Mouse (Mus musculus) spleen, postnatal 14 days (tissue): ENCODE data around the gene Sdccag8.

Source experiments
- DNase-seq, 2 experiments: peaks; one replicate each; pipeline ENCODE4 v3.0.0; 2021 to 2022; ENCODE audit warnings: low spot score in 2 of 2

Gene Sdccag8

GRCm38 (mm10) chr1:176814591-176815062 lies at the start of gene Sdccag8:
Gene Sdccag8, plus strand, starts transcription at chr1:176814660.
- DNase-seq = peak; percentile 76 to 87

- DNase-seq = no peak
These were observed 39.9 kb upstream of the Sdccag8 start for GRCm38 (mm10) chr1:176774533-176774932.

DNA sequence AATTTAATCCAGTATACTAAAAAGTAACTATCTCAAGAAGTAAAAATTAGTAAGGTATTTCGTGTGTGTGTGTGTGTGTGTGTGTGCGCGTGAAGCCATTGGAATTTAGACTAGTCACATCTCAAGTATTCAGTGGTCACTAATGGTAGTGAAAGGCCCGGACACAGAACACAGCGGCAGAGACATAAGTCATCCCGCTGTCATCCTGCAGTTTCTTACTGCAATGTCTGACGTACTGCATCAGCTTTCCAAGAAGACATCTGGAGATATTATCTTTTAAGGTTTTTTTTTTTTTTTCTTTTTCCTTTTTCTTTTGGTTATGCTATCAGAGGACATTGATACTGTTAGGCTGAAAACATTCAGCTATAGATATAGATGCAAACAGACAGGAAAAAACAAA lies 25.1 kb upstream of the Sdccag8 start:
- no peak for DNase-seq

DNA sequence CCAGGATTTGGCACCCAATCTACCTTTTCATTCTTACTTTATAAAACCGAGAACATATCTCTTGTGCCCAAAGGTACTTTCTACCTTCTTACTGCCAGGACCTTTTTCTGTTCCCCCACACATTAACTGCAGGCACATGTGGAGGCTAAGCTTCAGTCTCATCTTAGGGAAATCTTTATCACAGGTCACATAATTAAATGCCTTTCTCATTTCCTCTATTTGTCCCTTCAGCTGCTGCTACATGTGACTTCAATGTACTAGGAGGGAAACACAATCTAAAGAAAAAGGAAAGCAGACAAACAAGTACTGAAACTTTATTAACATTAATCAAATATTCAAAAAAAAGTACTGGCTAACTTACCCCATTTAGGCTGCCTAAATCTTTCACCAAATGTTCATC lies 22.3 kb upstream of the Sdccag8 start:
- DNase-seq = no peak

DNA sequence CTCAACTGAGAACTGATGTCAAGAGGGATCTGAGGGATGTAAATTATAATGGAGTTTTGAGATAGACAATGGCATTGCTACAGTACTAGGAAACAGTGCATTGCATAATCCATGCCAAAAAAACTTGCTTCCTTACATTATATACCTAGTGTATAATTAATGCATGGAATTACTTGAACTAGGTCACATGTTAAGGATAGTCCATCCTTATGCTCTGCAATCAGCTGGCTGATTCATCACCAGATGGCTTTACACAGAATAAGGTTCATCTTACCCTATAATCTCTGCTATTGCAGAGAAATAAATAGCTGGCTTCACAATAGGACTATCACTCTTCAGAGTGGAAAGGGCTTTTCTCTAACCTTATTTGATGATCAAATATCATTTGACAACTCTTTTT lies 15.8 kb upstream of the Sdccag8 start:
- no peak for DNase-seq

DNA sequence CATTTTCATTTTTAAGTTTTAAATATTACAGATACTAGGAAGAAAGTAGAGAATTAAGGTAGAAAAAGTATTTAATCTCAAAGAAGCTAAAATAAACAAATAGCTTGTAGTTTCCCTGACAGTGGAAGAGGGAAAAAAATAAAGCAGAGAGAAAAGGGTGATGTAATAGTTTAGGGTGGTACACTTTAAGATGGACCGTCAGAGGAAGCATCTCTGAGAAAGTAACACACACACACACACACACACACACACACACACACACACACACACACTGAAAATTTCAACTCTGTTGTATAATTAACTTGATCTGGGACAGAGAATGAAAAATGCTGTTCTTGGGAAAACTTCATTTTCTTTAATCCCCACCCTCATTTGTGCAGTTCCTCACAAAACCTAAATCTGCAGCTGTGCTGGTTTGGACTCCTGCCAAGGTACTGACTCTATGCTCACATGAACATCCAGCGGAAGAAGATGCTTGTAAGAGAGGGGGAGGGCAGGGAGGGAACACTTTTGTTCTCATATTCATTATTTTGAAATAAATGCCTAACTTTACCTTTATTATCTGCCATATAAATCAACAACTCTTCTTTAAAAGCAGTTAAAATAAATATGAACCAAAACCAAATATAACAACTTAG lies 13.6 kb upstream of the Sdccag8 start:
- peak; percentile 19 to 40 for DNase-seq

GRCm38 (mm10) chr1:176810161-176810560 lies 4.3 kb upstream of the Sdccag8 start:
- DNase-seq = no peak

DNA sequence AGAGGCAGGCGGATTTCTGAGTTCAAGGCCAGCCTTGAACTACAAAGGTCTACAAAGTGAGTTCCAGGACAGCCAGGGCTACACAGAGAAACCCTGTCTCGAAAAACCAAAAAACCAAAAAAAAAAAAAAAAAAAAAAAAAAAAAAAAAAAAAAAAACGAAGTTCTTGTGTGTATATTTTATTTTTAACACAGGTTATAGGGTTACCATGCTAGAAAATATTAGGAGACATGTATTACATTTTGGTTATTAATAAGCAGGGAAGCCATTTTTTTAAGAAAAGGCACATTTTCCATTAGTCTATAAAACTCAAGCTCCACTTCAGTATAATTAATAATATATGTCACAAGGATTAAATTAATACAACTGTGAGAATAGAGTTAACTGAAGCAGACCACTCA lies 2.6 kb upstream of the Sdccag8 start:
- no peak for DNase-seq

DNA sequence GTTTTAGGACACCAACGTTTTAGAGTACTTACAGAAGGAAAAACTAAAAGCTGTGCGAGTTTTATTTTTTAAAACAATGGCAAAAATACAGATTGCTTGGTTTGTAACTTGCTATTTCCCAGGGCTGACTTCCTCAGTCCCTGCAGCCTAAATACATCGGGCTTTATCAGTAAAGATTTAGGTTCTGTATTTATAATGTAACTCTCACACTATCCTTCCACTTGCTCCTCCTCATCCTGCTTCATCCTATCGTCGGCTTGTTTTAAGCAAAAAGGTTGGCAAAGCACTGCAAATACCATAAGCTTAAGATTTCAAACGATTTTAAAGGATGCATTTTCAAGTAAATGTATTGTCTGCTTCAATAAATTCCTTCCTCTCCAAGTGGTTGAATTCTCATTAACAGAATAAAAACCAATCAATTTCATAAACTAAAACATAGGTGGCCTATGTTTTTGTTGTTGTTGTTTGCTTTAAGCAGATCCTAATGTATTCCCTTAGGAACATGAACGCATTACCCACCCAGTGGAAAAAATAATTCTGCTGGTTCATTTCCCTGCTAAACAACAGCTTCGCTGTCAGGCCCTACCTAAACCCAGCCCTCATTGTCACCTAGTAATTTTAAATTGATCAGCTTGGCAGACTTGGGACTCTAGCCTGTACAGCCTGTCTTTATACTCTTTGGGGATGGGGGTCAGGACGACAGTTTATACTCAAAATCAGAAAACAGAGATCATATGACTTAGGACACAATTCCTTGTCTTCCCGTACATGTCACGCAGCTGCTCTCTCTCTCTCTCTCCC lies 1.8 kb upstream of the Sdccag8 start:
- no peak for DNase-seq

DNA sequence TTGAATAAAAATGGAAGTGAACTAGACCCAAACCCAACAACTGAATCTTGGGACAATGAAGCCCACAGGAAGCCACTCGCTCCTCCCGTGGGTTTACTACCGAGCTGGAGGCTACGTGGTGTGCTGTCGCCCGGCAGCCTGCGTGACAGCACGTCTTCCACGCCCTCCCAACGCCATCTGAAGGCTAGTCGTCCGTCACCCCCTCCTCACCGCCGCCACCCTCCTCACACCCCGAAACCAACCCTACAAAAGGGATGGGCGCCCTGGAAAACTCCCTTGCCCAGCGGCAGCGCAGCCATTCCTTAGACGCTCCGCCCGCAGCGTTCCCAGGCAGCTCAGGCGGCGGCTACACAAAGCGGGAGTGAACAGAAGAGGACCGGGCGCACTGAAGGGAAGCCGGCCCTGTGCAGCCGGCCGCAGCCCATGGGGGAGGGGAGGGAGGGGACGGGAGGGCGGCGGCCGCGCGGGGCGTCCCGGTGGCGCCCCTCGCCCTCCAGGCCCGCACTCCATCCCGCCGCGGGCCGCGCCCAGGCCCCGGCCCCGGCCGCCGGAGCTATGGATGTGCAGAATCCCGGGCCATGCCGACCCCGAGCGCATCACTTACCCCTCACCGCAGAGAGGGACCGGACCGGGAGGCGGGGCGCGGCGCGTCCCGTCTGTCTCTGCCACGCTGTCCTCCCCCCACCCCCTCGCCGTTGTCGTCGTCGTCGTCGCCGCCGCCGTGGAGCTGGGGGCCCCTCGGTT lies 996 bp upstream of the Sdccag8 start:
- peak; percentile 33 to 47 for DNase-seq

DNA sequence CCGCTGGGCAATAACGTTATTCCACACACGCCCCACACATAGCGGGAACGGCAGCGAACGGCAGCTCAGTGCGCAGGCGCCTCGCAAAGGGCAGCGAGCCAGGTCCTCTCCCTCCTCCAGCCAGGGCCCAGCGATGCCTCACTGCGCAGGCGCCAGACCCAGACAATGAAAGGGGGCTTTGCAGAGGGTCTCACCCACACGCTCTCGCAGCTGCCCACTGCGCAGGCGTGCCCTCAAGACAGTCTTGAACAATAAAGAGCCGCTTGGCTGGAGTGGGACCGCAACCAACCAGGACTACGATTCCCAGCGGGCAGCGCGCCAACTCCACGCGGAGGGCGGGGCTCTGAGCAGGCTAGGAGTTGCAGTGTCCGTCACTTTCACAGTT lies 432 bp upstream of the Sdccag8 start, which contains the start of gene Cep170:
Gene Cep170, minus strand, starts transcription at position 32 of the 385 bp plus-strand sequence.
- DNase-seq = peak; percentile 81 to 86

DNA sequence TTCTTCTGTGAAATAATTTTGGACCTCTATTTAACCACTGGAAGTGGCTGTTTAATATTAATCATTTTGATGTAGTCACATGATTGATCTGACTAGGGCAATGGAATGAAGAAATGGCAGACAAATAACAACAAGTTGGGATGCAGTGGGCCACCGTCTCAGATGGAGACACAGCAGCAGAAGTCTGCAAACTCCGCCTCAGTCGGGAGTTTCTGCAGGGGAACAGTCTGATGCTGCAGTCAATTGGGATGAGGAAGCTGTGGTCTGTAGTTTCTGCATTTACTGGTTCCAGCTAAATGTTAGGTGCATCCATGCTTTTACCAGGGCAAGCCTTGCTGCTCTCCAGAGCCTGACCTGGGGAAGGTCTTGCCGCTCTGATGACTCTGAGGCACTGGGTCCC lies 2.3 kb downstream of the Sdccag8 start:
- no peak for DNase-seq

- no peak for DNase-seq
These were observed 3.7 kb downstream of the Sdccag8 start for GRCm38 (mm10) chr1:176818147-176818546.

DNA sequence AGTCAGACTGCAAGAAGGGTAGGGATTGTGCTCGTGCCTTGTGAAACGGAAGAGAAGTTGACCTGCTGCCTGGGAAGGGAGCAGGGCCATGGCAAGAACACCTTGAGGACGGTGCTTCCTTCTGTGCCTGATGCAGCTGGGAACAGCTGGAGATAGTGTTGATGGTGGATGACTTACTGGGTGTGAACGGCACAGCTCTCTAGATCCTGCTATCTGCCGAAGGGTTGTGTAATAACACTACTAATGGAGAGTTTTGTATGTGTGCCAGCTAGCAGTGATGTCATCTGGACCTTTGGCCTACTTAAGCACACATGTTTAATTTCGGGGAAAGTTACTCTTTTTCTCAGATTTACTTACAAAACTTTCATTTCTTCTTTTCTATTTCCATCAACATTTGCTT lies 4.3 kb downstream of the Sdccag8 start:
- DNase-seq = no peak

DNA sequence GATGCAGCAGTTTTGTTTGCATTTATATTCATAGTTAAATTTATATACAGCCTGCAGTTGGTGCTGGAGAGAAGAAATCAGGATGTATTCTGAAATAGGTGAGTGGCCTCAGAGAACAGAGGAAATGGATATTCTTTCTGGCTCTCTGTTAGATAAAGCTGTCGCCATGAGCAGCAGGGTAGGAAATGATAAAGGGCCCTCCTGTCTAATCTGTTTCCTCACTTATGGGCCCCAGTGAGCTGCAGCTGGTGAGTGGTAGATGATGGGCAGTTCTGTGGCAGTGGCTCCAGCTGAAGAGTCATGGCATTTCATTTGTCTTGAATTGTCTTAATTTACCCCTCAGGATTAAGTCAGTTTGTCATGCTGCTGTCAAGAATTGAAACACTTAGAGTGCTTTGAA lies 7.5 kb downstream of the Sdccag8 start:
- no peak for DNase-seq

DNA sequence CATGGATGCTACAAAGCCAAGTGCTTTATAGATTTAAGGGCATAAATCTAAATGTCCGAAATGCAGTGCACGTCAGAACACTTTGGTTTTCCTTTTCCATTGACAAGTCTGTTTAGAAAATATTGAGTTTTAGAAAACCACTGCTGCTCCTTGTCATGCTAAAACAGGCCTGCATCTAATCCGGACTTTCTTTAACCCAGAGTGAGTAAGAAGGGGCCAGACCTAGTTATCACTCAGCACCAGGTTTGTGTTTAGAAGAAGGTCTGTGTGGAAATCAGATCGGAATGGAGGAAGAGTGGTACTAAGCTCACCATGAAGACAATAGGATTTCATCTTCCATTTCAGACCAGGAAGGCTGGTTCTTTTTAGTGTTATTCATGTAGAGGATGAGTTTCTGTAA lies 8.5 kb downstream of the Sdccag8 start:
- no peak for DNase-seq

DNA sequence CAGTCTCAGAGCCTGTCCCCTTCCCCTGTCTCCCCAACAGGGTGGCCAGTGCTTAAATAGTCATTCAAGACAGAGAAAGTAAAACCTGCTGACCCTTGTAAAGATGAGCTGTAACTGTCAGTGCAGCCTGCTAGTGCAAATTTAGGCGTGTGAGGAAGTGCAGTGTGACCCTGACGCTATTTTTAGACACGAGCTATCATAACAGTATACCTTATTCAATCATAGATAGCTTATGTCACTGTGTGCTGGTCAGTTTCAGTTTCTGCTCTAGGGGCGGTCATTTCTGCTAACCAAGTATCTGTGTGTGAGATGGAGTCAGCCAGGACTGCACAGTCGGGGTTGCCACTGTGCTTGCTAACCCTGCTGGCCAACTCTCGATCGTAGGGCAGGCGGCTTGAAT lies 9.4 kb downstream of the Sdccag8 start:
- no peak for DNase-seq

GRCm38 (mm10) chr1:176824611-176825010 lies 10.2 kb downstream of the Sdccag8 start:
- no peak for DNase-seq

- DNase-seq = no peak
These were observed 10.6 kb downstream of the Sdccag8 start for GRCm38 (mm10) chr1:176825084-176825483.

GRCm38 (mm10) chr1:176826186-176826585 lies 11.7 kb downstream of the Sdccag8 start:
- DNase-seq = no peak

GRCm38 (mm10) chr1:176826931-176827330 lies 12.5 kb downstream of the Sdccag8 start:
- no peak for DNase-seq

- no peak for DNase-seq
These were observed 12.9 kb downstream of the Sdccag8 start for GRCm38 (mm10) chr1:176827365-176827764.
